Mouse (Mus musculus) thymus, adult 2 months (tissue): ENCODE results near the gene Adipor2.

ENCODE experiments used
- CTCF ChIP-seq: fragments of 200-500 bp; IDR thresholded peaks from 2 replicates; pipeline ENCODE4 v1.5.1; 2012; ENCODE audit warnings: mild to moderate bottlenecking, control low read depth, low read length, moderate library complexity, borderline replicate concordance; ENCODE audit not compliant: control insufficient read depth, poor library complexity, insufficient read depth; ENCODE audit errors: extremely low read depth
- POLR2A ChIP-seq: fragments of 200-500 bp; IDR thresholded peaks from 2 replicates; pipeline ENCODE4 v1.6.1; 2012; ENCODE audit warnings: mild to moderate bottlenecking, low read length, control low read depth, moderate library complexity; ENCODE audit not compliant: control insufficient read depth, poor library complexity, insufficient read depth; ENCODE audit errors: extremely low read depth

GRCm38 (mm10) chr6:119314751-119315476 lies 102.6 kb downstream of the Adipor2 start:
- no peak for TF ChIP-seq POLR2A
- no peak for TF ChIP-seq CTCF
